Mouse (Mus musculus): ENCODE data around the gene Tead1. TPM values are rescaled to one million over a fixed set of nuclear protein-coding genes. Genes with fewer than 3 reads are reported as not detected.

Tead1 gene
- total RNA-seq, 2 experiments from 2014 or later = 19.8 to 23.1 TPM

DNA sequence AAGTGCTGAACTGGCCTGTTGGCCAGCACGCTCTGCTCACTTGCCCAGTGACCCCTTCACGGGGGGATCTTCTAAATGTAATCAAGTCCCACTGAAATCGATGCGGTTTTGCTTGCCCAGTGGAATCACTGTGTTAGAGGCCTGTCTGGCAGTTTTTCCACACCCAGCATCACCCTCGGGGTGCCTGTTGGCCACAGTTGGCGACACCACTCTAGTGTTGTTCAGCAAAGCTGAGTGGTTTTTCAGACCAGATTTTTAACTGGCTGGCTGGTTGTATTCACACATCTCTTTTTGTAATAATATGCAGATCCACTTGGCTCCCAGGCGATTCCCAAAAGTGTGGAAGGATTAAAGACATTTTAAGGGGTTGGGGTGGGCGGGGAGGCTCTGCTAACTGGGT is 161.8 kb downstream of the Tead1 start:
- intact Hi-C loops (cut with DNase I) = no loop called here
- DNase-seq = peak; percentile 54

DNA sequence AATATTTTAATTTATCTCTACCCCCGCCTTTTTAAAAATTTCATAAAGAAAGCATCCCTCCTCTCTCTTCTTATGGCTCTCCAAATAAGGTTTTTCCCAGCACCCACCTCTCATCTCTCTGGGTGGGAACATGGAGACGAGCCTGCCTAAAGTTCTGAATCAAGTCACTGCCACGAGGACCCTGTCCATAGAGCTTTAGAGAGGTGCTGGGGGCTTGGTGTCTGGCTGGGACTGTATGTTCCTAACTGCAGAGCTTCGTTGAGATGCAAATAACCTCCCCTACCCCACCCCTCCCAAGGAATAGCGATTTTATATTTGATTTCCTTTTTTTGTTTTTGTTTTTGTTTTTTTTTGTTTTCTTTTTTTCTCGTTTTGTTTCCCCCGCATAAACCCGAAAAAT is 162.4 kb downstream of the Tead1 start:
- intact Hi-C loops (cut with DNase I) = no loop called here
- no peak for DNase-seq

DNA sequence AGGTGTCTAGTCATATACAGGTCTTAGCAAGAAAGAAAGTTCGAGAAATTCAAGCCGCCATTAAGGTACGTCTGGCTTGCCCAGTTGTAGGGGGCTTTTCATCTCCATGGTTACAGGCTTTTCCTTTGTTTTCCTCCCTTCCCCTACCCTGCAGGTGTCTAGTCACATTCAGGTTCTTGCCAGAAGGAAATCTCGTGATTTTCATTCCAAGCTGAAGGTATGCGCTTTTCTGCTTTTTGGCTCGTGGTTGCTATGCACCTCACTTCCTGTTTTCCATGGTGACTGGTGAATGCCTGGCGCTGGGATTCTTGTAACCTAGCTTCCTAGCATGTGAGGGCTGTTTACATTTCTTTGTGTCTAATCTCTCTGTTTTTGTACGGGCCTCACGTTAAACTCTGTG is 162.8 kb downstream of the Tead1 start:
- intact Hi-C loops (cut with DNase I) = no loop called here
- no peak for DNase-seq

DNA sequence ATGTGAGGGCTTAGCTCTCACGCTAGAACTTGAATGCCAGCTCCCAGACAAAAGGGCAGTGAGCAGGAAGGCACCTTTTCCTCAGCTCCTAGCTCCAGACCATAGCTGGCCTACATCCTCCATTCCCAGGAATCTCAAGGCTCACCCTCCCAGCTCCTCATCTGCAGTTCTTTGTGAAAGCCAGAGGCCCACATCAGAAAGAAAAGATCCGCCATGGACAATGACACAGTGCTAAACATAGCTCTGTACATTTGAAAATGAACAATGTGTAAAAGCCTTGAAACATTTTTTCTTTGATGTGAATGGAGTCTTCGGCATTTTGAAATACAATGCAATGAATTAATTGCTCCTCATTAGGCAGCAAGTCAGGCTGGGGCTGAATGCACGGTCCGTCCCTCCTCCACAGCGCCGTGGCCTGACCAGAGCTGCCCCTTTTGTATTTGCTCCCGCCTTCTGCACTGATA is 172.2 kb downstream of the Tead1 start:
- no peak for DNase-seq
- intact Hi-C loops (cut with DNase I) = no loop called here

DNA sequence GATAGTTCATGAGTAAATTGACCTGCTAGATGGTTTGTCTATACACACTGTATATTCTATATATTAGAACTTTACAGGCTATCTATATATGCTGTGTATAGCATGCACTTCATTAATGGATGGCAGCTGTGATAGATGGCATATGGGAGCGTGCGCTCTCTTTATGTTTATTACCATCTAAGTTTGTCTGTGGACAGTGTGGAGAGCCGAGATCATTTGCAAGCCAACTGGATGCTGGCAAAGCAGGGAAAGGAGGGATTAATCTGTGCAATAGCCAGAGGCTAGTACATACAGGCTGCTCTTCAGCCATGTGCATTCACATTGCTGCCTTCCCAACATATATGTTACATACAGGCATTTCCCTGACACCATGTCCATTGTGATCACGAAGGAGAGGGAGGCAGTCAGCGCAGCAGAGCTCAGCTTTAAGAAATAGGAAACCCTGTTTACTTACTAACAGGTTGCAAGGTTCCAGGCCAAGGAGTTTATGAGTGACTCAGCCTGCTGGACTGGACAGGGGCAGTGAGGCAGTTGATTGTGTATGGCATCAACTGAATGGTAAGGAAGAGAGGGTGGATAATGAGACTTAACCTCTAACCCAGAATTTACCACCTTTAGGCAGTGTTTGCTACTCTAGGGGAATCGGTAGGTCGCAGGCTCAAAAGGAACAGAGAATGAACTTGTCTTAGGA is 173.2 kb downstream of the Tead1 start:
- intact Hi-C loops (cut with DNase I) = no loop called here
- no peak for DNase-seq

DNA sequence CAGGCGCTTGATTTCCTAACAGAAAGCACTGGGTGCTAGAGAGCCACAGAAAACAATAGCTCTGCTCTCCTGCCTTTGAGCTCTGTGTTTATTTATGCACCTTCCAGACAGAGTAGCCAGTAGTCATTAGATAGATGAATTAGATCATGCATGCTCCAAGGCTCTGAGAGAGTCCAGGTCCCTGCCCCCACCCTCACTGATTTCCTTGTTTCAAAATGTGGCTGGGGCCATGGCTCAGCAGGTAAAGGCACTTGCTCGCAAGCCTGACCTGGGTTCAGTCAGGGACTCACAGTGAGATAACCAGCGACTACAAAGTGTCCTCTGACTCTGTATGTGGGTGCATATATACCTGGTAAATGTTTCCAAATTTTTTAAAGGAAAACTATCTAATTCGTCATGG is 174.7 kb downstream of the Tead1 start:
- DNase-seq = no peak
- intact Hi-C loops (cut with DNase I) = no loop called here

DNA sequence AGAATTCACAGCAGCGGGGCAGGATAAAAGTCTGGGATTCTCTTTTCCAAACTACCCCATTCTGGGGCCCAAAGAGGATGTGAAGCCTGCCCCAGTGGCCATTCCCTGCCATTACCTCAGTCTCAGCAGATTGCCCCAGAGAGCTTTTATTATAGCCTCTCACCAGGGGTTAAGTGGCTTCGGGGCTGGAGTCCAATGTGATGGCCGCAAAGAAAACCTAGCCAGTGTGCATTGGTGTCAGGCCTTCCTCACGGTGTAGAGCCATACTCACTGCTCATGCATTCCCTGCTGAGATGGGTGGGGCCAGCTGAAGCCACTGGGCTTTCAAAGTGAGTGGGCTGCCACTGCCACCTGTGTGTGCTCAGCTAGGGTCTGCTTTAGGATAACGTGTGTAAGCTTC is 175.4 kb downstream of the Tead1 start:
- intact Hi-C loops (cut with DNase I) = no loop called here
- peak; percentile 28 for DNase-seq

DNA sequence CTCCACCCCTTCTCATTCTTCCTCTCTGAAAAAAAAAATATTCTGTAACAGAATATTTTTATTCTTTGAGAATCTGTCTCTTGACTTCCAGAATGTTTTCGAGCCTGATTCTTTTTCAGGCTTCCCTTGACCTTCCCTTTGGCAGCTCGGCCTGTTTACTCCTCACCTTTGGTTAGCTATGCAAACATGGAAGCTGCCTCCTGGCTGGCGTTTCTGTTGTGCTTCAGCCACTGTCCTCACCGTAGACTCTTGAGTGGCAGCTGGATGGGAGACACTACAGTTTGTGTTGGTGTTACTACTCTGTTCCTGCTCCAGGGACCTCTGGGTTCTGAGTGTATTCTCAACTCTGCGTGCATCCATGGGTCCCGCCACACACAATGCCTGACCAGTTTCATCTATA is 176.3 kb downstream of the Tead1 start:
- intact Hi-C loops (cut with DNase I) = no loop called here
- DNase-seq = no peak

DNA sequence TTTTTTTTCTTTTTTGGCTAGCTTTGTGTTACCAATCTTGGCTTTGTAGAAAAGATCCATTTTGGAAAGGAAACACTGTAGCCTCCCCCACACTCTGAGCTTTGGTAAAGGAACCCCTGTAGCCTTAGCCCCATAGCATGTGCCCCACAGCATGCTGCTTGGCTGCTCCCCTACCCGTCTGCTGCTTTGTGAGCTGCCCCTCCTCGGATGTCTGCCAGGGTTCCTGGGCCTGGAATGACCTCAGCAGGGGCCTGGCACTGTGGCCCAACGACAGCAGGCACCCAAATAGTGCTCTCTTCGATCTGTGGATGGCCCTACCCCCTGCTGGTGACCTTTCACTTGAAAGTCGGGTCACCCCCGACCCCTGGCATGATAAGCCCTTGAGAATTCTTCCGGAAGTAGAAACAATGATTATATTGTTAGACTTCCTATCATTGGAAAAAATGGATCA is 177.0 kb downstream of the Tead1 start:
- peak; percentile 95 for DNase-seq
- intact Hi-C loops (cut with DNase I) = no loop called here

DNA sequence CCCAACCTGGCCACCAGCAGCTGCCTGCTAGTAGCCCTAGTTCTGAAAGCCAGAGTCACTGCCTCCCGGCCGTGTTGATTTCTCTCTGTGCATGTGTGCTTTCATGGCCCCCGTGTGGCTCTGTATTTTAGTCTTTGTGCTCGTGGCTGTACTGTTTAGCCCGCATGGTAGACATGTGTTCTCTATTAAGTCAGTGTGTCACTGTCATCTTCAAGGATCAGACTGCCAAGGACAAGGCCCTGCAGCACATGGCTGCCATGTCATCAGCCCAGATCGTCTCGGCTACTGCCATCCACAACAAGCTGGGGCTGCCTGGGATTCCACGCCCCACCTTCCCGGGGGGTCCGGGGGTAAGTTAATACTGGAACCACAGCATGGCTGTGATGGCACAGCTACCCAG is 177.5 kb downstream of the Tead1 start:
- intact Hi-C loops (cut with DNase I) = no loop called here
- DNase-seq = peak; percentile 51

DNA sequence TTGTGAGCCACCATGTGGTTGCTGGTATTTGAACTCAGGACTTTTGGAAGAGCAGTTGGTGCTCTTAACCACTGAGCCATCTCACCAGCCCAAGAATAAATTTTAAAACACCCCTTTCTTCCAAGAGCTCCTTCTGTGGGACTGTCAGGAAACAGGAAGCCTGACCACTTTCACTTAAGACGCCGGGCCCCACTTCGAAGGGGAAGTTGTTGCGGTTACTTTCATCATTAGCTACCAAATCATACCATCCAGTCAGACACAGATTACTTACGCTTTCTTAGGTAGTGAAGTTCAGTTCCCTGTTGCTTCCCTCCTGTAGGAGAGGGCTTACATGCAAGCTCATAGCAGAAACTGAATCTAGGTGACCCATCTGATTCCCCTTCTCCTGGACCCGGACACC is 180.8 kb downstream of the Tead1 start:
- no peak for DNase-seq
- intact Hi-C loops (cut with DNase I) = loop anchor here (10.0 kb wide), 1 partner anchor 175 kb away; no protein-coding TSS in a partner anchor

DNA sequence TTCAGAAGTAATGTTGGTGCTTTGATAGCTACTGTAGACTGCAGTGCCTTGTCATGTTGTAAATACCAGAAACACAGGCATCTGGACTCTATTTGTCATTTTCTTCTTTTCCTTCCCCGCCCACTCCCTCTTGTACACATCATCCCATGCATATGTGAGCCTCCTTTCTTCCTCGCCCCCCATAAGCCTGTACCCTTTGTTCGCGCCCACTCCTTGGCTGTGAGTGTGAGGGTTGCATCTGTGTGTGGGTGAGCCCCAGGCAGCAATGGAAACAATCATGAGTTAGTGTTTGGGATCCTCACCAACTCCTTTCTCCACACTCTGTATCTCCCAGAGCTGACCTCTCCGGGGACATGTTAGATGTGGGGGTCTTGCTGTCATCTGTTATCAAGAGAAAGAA is 183.0 kb downstream of the Tead1 start:
- DNase-seq = no peak
- intact Hi-C loops (cut with DNase I) = loop anchor here (10.0 kb wide), 1 partner anchor 177 kb away; no protein-coding TSS in a partner anchor

DNA sequence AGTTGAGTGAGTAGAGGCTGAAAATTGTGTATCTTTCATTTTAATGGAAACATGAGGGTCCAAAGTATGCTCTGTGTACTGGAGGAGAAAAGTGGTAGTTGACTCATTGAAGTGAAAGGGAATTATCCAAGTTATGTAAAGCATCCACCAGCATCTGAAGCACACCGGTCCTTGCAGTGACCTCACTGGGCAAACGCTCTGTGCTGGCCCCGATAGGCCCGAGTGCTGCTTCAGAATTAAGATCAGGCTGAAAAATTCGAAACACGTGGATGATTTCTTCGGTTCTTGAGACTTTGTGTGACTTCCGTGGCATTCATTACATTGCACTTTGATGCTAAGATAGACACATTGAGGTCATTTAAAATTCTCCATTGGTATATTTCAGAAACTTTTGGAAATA is 185.1 kb downstream of the Tead1 start:
- intact Hi-C loops (cut with DNase I) = loop anchor here (10.0 kb wide), 1 partner anchor 179 kb away; no protein-coding TSS in a partner anchor
- no peak for DNase-seq

DNA sequence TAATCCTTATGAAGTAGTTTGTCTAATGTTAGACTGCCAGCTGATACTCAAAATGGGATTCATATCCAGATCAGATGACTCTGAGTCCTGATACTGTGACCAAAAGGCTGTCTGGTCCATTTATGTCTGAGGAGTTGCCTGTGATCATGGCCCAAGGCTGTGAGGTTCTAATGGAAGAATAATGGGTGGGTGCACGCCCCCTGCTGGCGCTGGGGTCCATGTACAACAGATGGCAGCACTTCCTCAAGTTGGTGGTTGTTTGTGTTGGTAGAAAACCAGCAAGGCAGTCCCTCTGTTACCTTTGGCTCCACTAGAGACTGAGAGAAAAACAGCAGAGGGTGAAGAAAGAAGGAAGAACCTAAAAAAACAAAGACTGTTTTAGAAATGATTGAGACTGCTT is 186.6 kb downstream of the Tead1 start:
- intact Hi-C loops (cut with DNase I) = loop anchor here (5.0 to 10.0 kb wide), 3 partner anchors 181 to 463 kb away; no protein-coding TSS in a partner anchor
- peak; percentile 76 for DNase-seq

DNA sequence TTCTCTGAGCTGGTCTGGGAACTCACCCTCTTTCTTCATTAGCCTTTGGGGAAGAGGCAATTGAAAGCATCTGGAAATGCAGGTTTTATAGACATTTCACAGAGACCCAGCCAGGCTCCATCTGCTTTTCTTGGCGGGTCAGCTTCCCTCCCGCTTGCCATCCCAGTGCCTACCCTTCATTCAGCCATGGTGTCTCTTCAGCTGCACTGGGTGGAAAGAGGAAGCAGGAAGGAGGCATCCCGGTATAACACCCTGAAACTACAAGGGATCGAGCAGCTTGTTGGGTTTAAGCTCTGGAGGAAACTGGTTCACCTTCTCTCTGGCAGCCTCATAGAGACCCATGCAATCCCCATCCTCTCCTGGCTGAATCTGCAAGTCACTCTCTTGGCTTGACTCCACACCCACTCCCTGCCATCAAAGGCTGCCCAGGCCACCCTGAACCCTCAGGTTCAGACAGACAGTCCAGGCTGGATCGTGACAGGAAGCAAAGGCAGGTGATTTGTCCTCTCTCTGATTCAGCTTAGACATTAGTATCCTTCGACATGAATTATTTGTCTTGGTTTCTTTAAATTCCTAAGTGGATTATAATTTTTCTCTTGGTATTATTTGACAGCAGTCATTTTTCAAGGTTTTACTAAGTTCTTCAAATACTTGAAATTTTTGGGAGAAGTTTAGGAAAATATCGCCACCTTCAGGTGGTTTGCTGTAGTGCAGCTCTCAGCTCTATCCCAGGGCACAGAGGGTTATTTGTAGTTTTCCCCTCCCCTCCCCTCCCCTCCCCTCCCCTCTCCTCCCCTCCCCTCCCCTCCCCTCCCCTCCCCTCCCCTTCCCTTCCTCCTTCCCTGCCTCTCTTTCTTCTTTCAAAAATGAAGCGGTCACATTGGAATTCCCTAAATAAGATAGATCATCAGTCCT is 189.7 kb downstream of the Tead1 start:
- peak; percentile 71 for DNase-seq
- intact Hi-C loops (cut with DNase I) = loop anchor here (5.0 to 10.0 kb wide), 3 partner anchors 184 to 467 kb away; no protein-coding TSS in a partner anchor

DNA sequence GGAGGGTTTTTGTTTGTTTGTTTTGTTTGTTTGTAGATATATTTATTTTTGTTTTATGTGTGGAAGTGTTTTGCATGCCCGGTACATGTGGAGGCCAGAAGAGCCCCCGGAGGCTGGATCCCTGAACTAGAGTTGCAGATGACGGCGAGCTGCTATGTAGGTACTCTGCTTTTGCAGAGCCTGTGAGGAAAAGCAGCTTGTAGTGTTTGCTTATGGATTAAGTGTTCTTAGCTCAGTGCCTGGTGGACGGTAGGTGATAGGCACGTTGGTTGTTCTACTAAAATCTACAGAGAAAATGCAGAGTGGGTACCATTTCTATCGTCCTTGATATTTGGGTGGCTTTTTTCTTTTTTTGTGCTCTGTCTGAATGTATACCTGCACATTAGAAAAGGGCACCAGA is 192.6 kb downstream of the Tead1 start:
- intact Hi-C loops (cut with DNase I) = no loop called here

DNA sequence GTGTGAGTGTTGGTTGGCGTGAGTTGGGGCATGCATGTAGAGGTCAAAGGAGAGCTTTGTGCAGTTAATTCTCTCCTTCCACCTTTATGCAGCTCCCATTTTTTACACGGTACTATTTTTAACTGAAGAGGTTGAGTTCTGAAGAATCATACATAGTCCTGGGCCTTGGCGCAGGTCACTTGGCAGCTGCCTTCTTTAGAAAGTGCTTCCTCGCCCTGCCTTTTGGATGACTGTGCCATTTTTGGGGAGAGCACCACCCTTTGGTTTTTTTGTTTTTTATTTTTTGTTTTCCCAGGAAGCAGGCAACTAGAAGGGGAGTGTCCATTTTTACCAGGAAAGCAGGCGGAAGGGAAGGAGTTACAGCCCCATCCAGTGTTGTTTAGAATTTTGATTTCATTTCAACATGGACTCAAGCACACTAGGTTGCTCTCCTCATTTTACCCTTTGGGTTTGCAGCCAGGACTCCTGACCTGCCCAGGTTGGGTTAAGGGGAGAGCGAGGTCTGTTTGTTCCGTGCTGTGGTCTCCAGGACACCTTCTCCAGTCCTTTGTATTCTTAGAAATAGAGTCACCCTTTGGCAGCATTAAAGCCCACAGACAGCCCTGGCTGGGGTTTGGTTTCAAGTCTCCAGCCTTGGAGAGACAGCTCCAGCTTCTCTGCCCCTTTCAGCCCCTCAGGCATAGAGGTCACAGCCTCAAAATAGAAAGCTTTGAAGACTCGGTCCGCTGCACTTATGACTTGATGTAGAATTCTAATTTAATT is 193.5 kb downstream of the Tead1 start:
- intact Hi-C loops (cut with DNase I) = no loop called here
- DNase-seq = no peak

More for the DNA sequence above, 192.6 kb downstream of the Tead1 start:
- DNase-seq = no peak

DNA sequence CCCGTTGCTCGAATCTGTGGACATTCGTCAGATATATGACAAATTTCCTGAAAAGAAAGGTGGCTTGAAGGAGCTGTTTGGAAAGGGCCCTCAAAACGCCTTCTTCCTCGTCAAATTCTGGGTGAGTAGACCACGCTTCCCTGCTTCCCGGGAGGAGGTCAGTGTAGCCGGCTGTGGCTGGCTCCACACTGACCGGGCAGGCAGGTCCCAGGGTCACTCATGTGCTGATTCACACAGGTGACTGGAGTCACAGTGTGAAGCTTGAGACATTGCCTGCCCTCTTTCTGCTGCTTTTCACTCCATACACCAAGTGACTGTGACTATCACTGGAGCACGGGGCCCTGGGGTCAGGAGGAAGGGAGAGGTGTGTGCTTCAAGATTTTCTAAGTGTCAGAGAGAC is 197.0 kb downstream of the Tead1 start:
- no peak for DNase-seq
- intact Hi-C loops (cut with DNase I) = no loop called here

DNA sequence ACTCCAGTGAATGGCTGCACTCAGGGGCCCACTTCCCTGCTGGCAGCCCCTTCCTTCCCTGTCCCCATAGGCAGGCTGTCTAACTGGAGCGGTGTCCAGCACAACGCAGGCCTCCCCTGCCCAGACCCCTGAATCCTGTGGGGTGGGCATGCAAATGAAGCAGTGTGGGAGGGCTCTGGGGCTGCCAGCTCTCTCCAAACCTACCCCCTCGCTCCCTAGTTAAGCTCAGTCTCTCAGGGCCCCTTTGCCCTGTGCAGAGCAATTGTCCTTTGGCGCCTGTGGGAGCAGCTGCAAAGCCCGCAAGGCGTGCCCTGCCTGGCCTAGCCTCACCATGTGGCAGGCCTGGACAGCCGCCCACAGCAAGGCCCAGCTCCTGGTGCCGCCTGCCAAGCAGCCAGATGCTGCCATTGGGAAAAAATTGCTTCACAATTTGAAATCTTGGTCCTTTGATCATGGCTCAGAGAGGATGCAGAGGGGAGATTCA is 204.7 kb downstream of the Tead1 start:
- peak; percentile 93 for DNase-seq
- intact Hi-C loops (cut with DNase I) = no loop called here

DNA sequence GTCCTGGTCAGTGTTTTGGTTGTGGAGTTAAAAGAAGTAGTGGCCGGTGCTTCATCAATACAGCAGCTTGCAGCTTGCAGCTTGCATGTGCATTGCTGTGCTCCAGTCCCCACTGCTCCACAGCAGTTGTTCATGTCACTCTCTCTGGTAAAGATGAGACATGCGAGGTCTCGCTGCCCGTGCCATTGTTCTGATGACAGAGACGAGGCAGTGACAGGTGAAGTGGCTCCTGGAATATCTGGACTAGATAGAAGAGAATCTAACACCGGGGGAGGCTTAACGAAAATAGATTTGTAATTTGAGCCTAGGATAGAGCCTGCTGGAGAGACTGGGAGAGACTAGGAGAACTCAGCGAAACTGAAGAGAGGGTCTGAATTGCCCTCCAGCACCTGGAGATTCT is 206.4 kb downstream of the Tead1 start:
- DNase-seq = no peak
- intact Hi-C loops (cut with DNase I) = no loop called here

DNA sequence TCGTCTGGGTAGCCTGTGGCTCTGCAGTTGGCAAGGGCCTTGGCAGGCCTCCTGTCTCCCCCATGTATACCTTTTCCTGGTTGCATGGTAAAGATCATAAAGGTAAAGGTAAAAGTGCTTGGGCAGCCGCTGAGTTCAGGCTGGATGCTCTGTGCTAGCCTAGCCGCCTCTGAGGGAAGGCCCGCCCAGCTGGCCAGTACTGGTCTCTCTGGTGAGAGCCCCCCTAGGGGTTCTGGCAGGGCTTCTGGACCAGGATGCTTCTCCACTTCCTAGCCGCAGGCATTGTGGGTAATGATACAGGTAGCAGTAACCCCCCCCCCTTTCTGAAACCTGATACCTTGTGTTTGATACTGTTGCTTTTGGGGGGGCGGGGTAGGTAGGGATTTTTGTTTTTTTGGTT is 212.8 kb downstream of the Tead1 start:
- no peak for DNase-seq
- intact Hi-C loops (cut with DNase I) = no loop called here

All from left cerebral cortex, postnatal 4 days (tissue).